Mouse (Mus musculus) embryonic facial prominence, embryonic 12.5 days (tissue): ENCODE results near the gene Neurod2. TPM values are rescaled to one million over a fixed set of nuclear protein-coding genes. Genes with fewer than 3 reads are reported as not detected.

Experiments used
- polyA plus RNA-seq: library from polyadenylated mRNA; unstranded; fragments of >200 nt; fragmentation: Nextera tagmentation; extraction: Ambion mirVana; gene quantifications from 2 replicates; pipeline ENCODE4 v1.2.1, GENCODE M21; 2016

The Neurod2 gene
- polyA plus RNA-seq, 1 experiment from 2014 or later = 0.27 TPM

Other genes with a start within 250 kb of the Neurod2 start
- gene Fbxl20, start 179.2 kb downstream of the Neurod2 start, polyA plus RNA-seq = 25.9 and 30.6 TPM in 2 replicates
- 71.6 and 80.7 TPM in 2 replicates for gene Med1, start 136.4 kb downstream of the Neurod2 start, polyA plus RNA-seq
- gene Cdk12, start 126.6 kb downstream of the Neurod2 start, polyA plus RNA-seq = 15.9 and 16.7 TPM in 2 replicates
- gene Ppp1r1b, start 18.8 kb upstream of the Neurod2 start, polyA plus RNA-seq = 0.39 and 1.0 TPM in 2 replicates
- gene Stard3, start 28.7 kb upstream of the Neurod2 start, polyA plus RNA-seq = 39.6 and 47.6 TPM in 2 replicates
- gene Tcap, start 54.2 kb upstream of the Neurod2 start, polyA plus RNA-seq = 1.5 and 1.7 TPM in 2 replicates
- 0.33 TPM in 1 of 2 replicates, not detected in the other for gene Pnmt, start 56.8 kb upstream of the Neurod2 start, polyA plus RNA-seq
- gene Pgap3, start 70.8 kb upstream of the Neurod2 start, polyA plus RNA-seq = 9.8 and 10.4 TPM in 2 replicates
- gene Erbb2, start 82.8 kb upstream of the Neurod2 start, polyA plus RNA-seq = 47.4 and 49.4 TPM in 2 replicates
- 78.4 and 85.6 TPM in 2 replicates for gene Mien1, start 109.3 kb upstream of the Neurod2 start, polyA plus RNA-seq
- gene Grb7, start 116.7 kb upstream of the Neurod2 start, polyA plus RNA-seq = 7.3 and 7.7 TPM in 2 replicates
- 0.24 and 0.47 TPM in 2 replicates for gene Ikzf3, start 216.4 kb upstream of the Neurod2 start, polyA plus RNA-seq
- gene Zpbp2, start 221.4 kb upstream of the Neurod2 start, polyA plus RNA-seq = not detected in 2 replicates